Mouse (Mus musculus): ENCODE data around the gene Tas2r118. TPM values are rescaled to one million over a fixed set of nuclear protein-coding genes. Genes with fewer than 3 reads are reported as not detected.

The Tas2r118 gene
- total RNA-seq (2012; rRNA removed) (not detected in 2 replicates), polyA plus RNA-seq (2012; ENCODE audit: insufficient read depth in 1 of 2, insufficient read length in 2 of 2, low read depth in 1 of 2, low replicate concordance in 2 of 2, missing spikeins in 1 of 2) (not detected)

- Histone ChIP-seq H3K27me3 (ENCODE audit: control insufficient read depth in 1 of 2, insufficient read depth in 2 of 2, low read length in 2 of 2) (no peaks in the 10 kb centered on the region), H3K36me3 (ENCODE audit: control insufficient read depth in 1 of 2, insufficient read depth in 2 of 2, low read length in 2 of 2) (no peaks in the 10 kb centered on the region), H3K79me2 (ENCODE audit: control insufficient read depth, insufficient read depth, low read length, poor library complexity) (no peaks in the 10 kb centered on the region), H3K4me3 (ENCODE audit: control insufficient read depth in 1 of 2, insufficient read depth in 1 of 2, low read depth in 2 of 2, low read length in 2 of 2) (no peak within 1 kb of the TSS), H3K9me3 (replicated peaks; ENCODE audit: insufficient read depth, low read length) (no peaks in the 10 kb centered on the region), H3K9ac (ENCODE audit: control insufficient read depth, low read depth, low read length, poor library complexity, severe bottlenecking) (no peak within 1 kb of the TSS), H3K4me1 (ENCODE audit: control insufficient read depth in 1 of 2, insufficient read depth in 2 of 2, low read length in 2 of 2) (no peaks in the 10 kb centered on the region), H3K27ac (ENCODE audit: control insufficient read depth, low read depth, low read length) (no peak within 1 kb of the TSS)
- TF ChIP-seq NELFE (IDR thresholded peaks at IDR 0.05; ENCODE audit: low read depth, low read length) (no peak), CHD2 (IDR thresholded peaks at IDR 0.05; ENCODE audit: low read length) (no peak), USF2 (IDR thresholded peaks at IDR 0.05; ENCODE audit: borderline replicate concordance in 1 of 2, insufficient read depth in 1 of 2, low read depth in 1 of 2, low read length in 2 of 2) (no peak), POLR2AphosphoS5 (IDR thresholded peaks at IDR 0.05; ENCODE audit: borderline replicate concordance, low read depth, low read length) (no peak), GABPA (IDR thresholded peaks at IDR 0.05; ENCODE audit: low read depth, low read length) (no peak), TAL1 (IDR thresholded peaks at IDR 0.05; ENCODE audit: low read length) (no peak), JUND (IDR thresholded peaks at IDR 0.05; ENCODE audit: low read depth, low read length) (no peak), NRF1 (IDR thresholded peaks at IDR 0.05; ENCODE audit: insufficient read depth, low read depth, low read length, poor library complexity, severe bottlenecking) (no peak), MAFK (IDR thresholded peaks at IDR 0.05; ENCODE audit: borderline replicate concordance, low read depth, low read length) (no peak), MEF2A (IDR thresholded peaks at IDR 0.05; ENCODE audit: extremely low read depth, insufficient replicate concordance, low read depth, low read length, poor library complexity, severe bottlenecking) (no peak), SMC3 (IDR thresholded peaks at IDR 0.05; ENCODE audit: low read depth, low read length) (no peak), SIN3A (IDR thresholded peaks at IDR 0.05; ENCODE audit: low read length) (no peak), MAX (IDR thresholded peaks at IDR 0.05; ENCODE audit: low read length) (no peak), E2F4 (IDR thresholded peaks at IDR 0.05; ENCODE audit: borderline replicate concordance, low read depth, low read length) (no peak), UBTF (IDR thresholded peaks at IDR 0.05; ENCODE audit: borderline replicate concordance, insufficient read depth, low read depth, low read length) (no peak), TBP (IDR thresholded peaks at IDR 0.05; ENCODE audit: low read depth, low read length) (no peak)
- DNase-seq (ENCODE audit: low read depth, low spot score), result no peak
These were observed at the start of gene Tas2r118 for GRCm38 (mm10) chr6:23969960-23970359. Gene Tas2r118, minus strand, starts transcription at chr6:23970060.

GRCm38 (mm10) chr6:24018320-24018719 lies 48.5 kb upstream of the Tas2r118 start:
- H3K4me3 ChIP-seq (ENCODE audit: control insufficient read depth in 1 of 2, insufficient read depth in 1 of 2, low read depth in 2 of 2, low read length in 2 of 2), result no peak overlapping the region
- no peaks in the 10 kb centered on the region for H3K36me3 ChIP-seq (ENCODE audit: control insufficient read depth in 1 of 2, insufficient read depth in 2 of 2, low read length in 2 of 2)
- H3K79me2 ChIP-seq (ENCODE audit: control insufficient read depth, insufficient read depth, low read length, poor library complexity), result no peaks in the 10 kb centered on the region
- no peaks in the 10 kb centered on the region for H3K4me1 ChIP-seq (ENCODE audit: control insufficient read depth in 1 of 2, insufficient read depth in 2 of 2, low read length in 2 of 2)
- H3K27ac ChIP-seq (ENCODE audit: control insufficient read depth, low read depth, low read length), result no peak overlapping the region
- no peak overlapping the region for H3K9ac ChIP-seq (ENCODE audit: control insufficient read depth, low read depth, low read length, poor library complexity, severe bottlenecking)
- H3K9me3 ChIP-seq (replicated peaks; ENCODE audit: insufficient read depth, low read length), result no peaks in the 10 kb centered on the region
- no peaks in the 10 kb centered on the region for H3K27me3 ChIP-seq (ENCODE audit: control insufficient read depth in 1 of 2, insufficient read depth in 2 of 2, low read length in 2 of 2)
- TF ChIP-seq ELF1 (IDR thresholded peaks at IDR 0.05; ENCODE audit: low read depth, low read length), result no peak
- TF ChIP-seq MYC (IDR thresholded peaks at IDR 0.05; ENCODE audit: low read depth, low read length), result no peak
- TF ChIP-seq CHD1 (IDR thresholded peaks at IDR 0.05; ENCODE audit: low read depth, low read length), result no peak
- no peak for TF ChIP-seq MAX (IDR thresholded peaks at IDR 0.05; ENCODE audit: low read length)
- TF ChIP-seq TBP (IDR thresholded peaks at IDR 0.05; ENCODE audit: low read depth, low read length), result no peak
- no peak for TF ChIP-seq MAFK (IDR thresholded peaks at IDR 0.05; ENCODE audit: borderline replicate concordance, low read depth, low read length)
- no peak for DNase-seq (ENCODE audit: low read depth, low spot score)
